ENCODE assay signal across 18 mouse cellular contexts in genomic region chr13:91986958-91987357, GRCm38 (mm10).
DNase-seq lines count a peak whose midpoint lies in the region; ATAC-seq and TF ChIP-seq lines count a peak whose summit lies in the region.
"Had no signal": no experiment of that assay in that cellular context is flagged by ENCODE, and none has a peak within 500 bp of the region (broad histone marks: within the 10 kb centered on the region; RNA-seq: fewer than 3 reads in every experiment).

No protein-coding gene starts in this region.

- no peaks in the 10 kb centered on the region for H3K36me3 ChIP-seq in heart, adult 2 months (ENCODE audit: control insufficient read depth, insufficient read depth, low read length)
- no peaks in the 10 kb centered on the region for H3K36me3 ChIP-seq in heart, embryonic 12.5 days
- no peaks in the 10 kb centered on the region for H3K36me3 ChIP-seq in liver, postnatal 0 days (replicated peaks; ENCODE audit: insufficient read depth, low read length)
- no peaks in the 10 kb centered on the region for H3K36me3 ChIP-seq in ES-E14 (ENCODE audit: control insufficient read depth, insufficient read depth, low read length, poor library complexity, severe bottlenecking)
- H3K36me3 ChIP-seq in small intestine, adult 2 months (ENCODE audit: control insufficient read depth, insufficient read depth, low read length): peaks cover 18% of the 10 kb centered on the region
- H3K36me3 ChIP-seq: embryonic facial prominence, embryonic 13.5 days; limb, embryonic 15.5 days had no signal

- H3K4me3 ChIP-seq in heart, adult 2 months: no peak overlapping the region
- H3K4me3 ChIP-seq in heart, embryonic 12.5 days: no peak overlapping the region
- H3K4me3 ChIP-seq in liver, postnatal 0 days (ENCODE audit: low read depth, low read length): no peak overlapping the region
- no peak overlapping the region for H3K4me3 ChIP-seq in ES-E14 (ENCODE audit: insufficient read depth in 1 of 2, low read depth in 1 of 2, low read length in 2 of 2, poor library complexity in 1 of 2, severe bottlenecking in 1 of 2)
- H3K4me3 ChIP-seq in small intestine, adult 2 months (ENCODE audit: low read depth, low read length): no peak overlapping the region
- H3K4me3 ChIP-seq: embryonic facial prominence, embryonic 13.5 days; limb, embryonic 15.5 days had no signal

- peaks cover under 1% of the 10 kb centered on the region; the same call in 1 of the 2 replicates for H3K9me3 ChIP-seq in heart, embryonic 12.5 days (replicated peaks)
- H3K9me3 ChIP-seq in liver, postnatal 0 days (ENCODE audit: low read length): no peaks in the 10 kb centered on the region
- H3K9me3 ChIP-seq in ES-E14 (ENCODE audit: control insufficient read depth, insufficient read depth, low read depth, low read length): no peaks in the 10 kb centered on the region
- H3K9me3 ChIP-seq: embryonic facial prominence, embryonic 13.5 days; limb, embryonic 15.5 days had no signal

- TF ChIP-seq CTCF in heart, adult 2 months (IDR thresholded peaks at IDR 0.05): peak; percentile 29
- peak; percentile 19; the same call in 1 of the 2 replicates for TF ChIP-seq CTCF in liver, postnatal 0 days (IDR thresholded peaks at IDR 0.05; ENCODE audit: low read depth)
- peak; percentile 32; the same call in 1 of the 2 replicates for TF ChIP-seq CTCF in small intestine, adult 2 months (IDR thresholded peaks at IDR 0.05; ENCODE audit: extremely low read depth, insufficient read length, insufficient replicate concordance, low read depth, low read length)

- intact Hi-C loops in heart, adult 2 months (cut with DNase I): no loop called here

- TF ChIP-seq POLR2A in heart, adult 2 months (IDR thresholded peaks at IDR 0.05; ENCODE audit: insufficient read depth, low read depth, low read length): no peak
- TF ChIP-seq POLR2A in small intestine, adult 2 months (IDR thresholded peaks at IDR 0.05; ENCODE audit: low read depth, low read length): no peak

- no peaks in the 10 kb centered on the region for H3K4me1 ChIP-seq in heart, adult 2 months (ENCODE audit: control insufficient read depth, insufficient read depth, low read length)
- peaks cover 9% of the 10 kb centered on the region for H3K4me1 ChIP-seq in heart, embryonic 12.5 days (replicated peaks)
- no peaks in the 10 kb centered on the region for H3K4me1 ChIP-seq in liver, postnatal 0 days (ENCODE audit: insufficient read depth)
- no peaks in the 10 kb centered on the region for H3K4me1 ChIP-seq in ES-E14 (ENCODE audit: control insufficient read depth in 2 of 2, insufficient read depth in 2 of 2, low read length in 2 of 2, poor library complexity in 1 of 2)
- peaks cover 8% of the 10 kb centered on the region; the same call in 1 of the 2 replicates for H3K4me1 ChIP-seq in small intestine, adult 2 months (ENCODE audit: control insufficient read depth, insufficient read depth, insufficient read length, low read length)
- H3K4me1 ChIP-seq: embryonic facial prominence, embryonic 13.5 days; limb, embryonic 15.5 days had no signal

- no peak overlapping the region for H3K4me2 ChIP-seq in heart, embryonic 12.5 days
- no peak overlapping the region for H3K4me2 ChIP-seq in liver, postnatal 0 days (ENCODE audit: low read depth, low read length)
- H3K4me2 ChIP-seq: embryonic facial prominence, embryonic 13.5 days; hindbrain, embryonic 14.5 days; limb, embryonic 15.5 days had no signal

- ATAC-seq in heart, embryonic 12.5 days (ENCODE audit: insufficient number of reproducible peaks, low FRiP score): no peak
- ATAC-seq in liver, postnatal 0 days: no peak
- ATAC-seq: lung, postnatal 0 days had no signal

- H3K27me3 ChIP-seq in heart, adult 2 months (ENCODE audit: control insufficient read depth, insufficient read depth, low read length): no peaks in the 10 kb centered on the region
- no peaks in the 10 kb centered on the region for H3K27me3 ChIP-seq in heart, embryonic 12.5 days (replicated peaks)
- no peaks in the 10 kb centered on the region for H3K27me3 ChIP-seq in liver, postnatal 0 days (ENCODE audit: insufficient read depth, low read length)
- 0 out of 2 replicates have a peak, but pooled peaks cover 2% of the 10 kb centered on the region for H3K27me3 ChIP-seq in small intestine, adult 2 months (ENCODE audit: control insufficient read depth, insufficient read depth, low read length)
- H3K27me3 ChIP-seq: embryonic facial prominence, embryonic 13.5 days; limb, embryonic 15.5 days had no signal

- no peaks in the 10 kb centered on the region for H3K79me2 ChIP-seq in heart, adult 2 months (replicated peaks; ENCODE audit: control insufficient read depth, insufficient read depth, low read length)

- in situ Hi-C loops in ES-E14 (cut with MboI; ENCODE audit: low sequenced_read_pairs in 2 of 2, unreplicated experiment in 2 of 2): no loop called here

- no peak overlapping the region for H3K27ac ChIP-seq in heart, adult 2 months
- H3K27ac ChIP-seq in heart, embryonic 12.5 days (ENCODE audit: poor library complexity, severe bottlenecking): no peak overlapping the region
- H3K27ac ChIP-seq in liver, postnatal 0 days (ENCODE audit: low read depth): no peak overlapping the region
- H3K27ac ChIP-seq in ES-E14 (ENCODE audit: insufficient read depth, low read depth, low read length, poor library complexity, severe bottlenecking): no peak overlapping the region
- no peak overlapping the region for H3K27ac ChIP-seq in small intestine, adult 2 months (ENCODE audit: insufficient read depth, low read depth, low read length)
- H3K27ac ChIP-seq: embryonic facial prominence, embryonic 13.5 days; limb, embryonic 15.5 days had no signal

- H3K9ac ChIP-seq in heart, adult 2 months (ENCODE audit: low read depth, low read length): no peak overlapping the region
- no peak overlapping the region for H3K9ac ChIP-seq in heart, embryonic 12.5 days
- no peak overlapping the region for H3K9ac ChIP-seq in liver, postnatal 0 days (replicated peaks)
- H3K9ac ChIP-seq in ES-E14 (ENCODE audit: insufficient read depth, low read depth, low read length, poor library complexity, severe bottlenecking): no peak overlapping the region
- H3K9ac ChIP-seq: embryonic facial prominence, embryonic 13.5 days; hindbrain, embryonic 14.5 days; limb, embryonic 15.5 days had no signal

- WGBS in heart, adult 2 months: 87% methylated on average over 6 of the region's 6 CpGs
- 80% methylated on average over 6 of the region's 6 CpGs for WGBS in heart, embryonic 12.5 days
- 81% methylated on average over 6 of the region's 6 CpGs for WGBS in liver, postnatal 0 days (ENCODE audit: insufficient replicate concordance)
- WGBS in small intestine, adult 2 months: 93% methylated on average over 6 of the region's 6 CpGs

- no peak for DNase-seq in heart, adult 2 months
- DNase-seq in liver, postnatal 0 days: no peak
- DNase-seq in liver: no peak
- peak; percentile 9 for DNase-seq in ES-E14 (ENCODE audit: low read depth, low spot score)
- no peak for DNase-seq in adrenal gland, postnatal 4 days (ENCODE audit: low spot score in 2 of 2)
- DNase-seq: adrenal gland, postnatal 14 days; cerebellum, adult 18-20 months; gastrocnemius, postnatal 14 days; kidney, adult 11 months; kidney, postnatal 14 days; layer of hippocampus, adult 9-11 months; thymus, postnatal 36 days had no signal

- TF ChIP-seq EP300 in heart, adult 2 months (IDR thresholded peaks at IDR 0.05; ENCODE audit: insufficient read depth, low read depth, low read length): no peak
- TF ChIP-seq EP300 in liver, postnatal 0 days (IDR thresholded peaks at IDR 0.05; ENCODE audit: low read depth): no peak

TF ChIP-seq in ES-E14, 5 proteins besides CTCF, POLR2A, EP300 and RAD21:
- 0 out of 2 replicates have a peak, but pooled peaks have one; percentile 4 for TF ChIP-seq ZC3H11A (IDR thresholded peaks at IDR 0.05; ENCODE audit: borderline replicate concordance, low read depth, low read length)
- TF ChIP-seq ZNF384 (IDR thresholded peaks at IDR 0.05; ENCODE audit: low read depth, low read length): no peak
- no peak for TF ChIP-seq CHD2 (IDR thresholded peaks at IDR 0.05; ENCODE audit: low read depth, low read length)
